Mouse (Mus musculus) lung, postnatal 0 days (tissue): Measurements from ENCODE around the gene Col4a1.

ENCODE experiments used
- CTCF ChIP-seq: IDR thresholded peaks from 2 replicates; pipeline ENCODE4 v1.5.1; 2016; ENCODE audit warnings: antibody characterized with exemption, mild to moderate bottlenecking
- EP300 ChIP-seq: IDR thresholded peaks from 2 replicates; pipeline ENCODE4 v1.6.1; 2016; ENCODE audit warnings: antibody characterized with exemption, mild to moderate bottlenecking, control low read depth

GRCm38 (mm10) chr8:11323681-11324080, 11.1 kb upstream of the Col4a1 start:
- TF ChIP-seq EP300 (no peak), CTCF (no peak)
